Mouse (Mus musculus) myocyte (in vitro differentiated cells): Measurements from ENCODE around the gene Gm3239. TPM values are rescaled to one million over a fixed set of nuclear protein-coding genes. Genes with fewer than 3 reads are reported as not detected.
"Not testable (repeated sequence)": the region's sequence is repeated elsewhere in the genome, so short reads cannot be mapped to it uniquely, and the experiment has no call there.

Experiments
- H3K27me3 ChIP-seq: one replicate; pipeline ENCODE4 v1.6.1; 2011; ENCODE audit not compliant: control insufficient read depth, insufficient read depth, insufficient read length
- H3K36me3 ChIP-seq: one replicate; pipeline ENCODE4 v1.6.1; 2011; ENCODE audit not compliant: control insufficient read depth, insufficient read depth
- H3K4me2 ChIP-seq: one replicate; pipeline ENCODE4 v1.6.1; 2011; ENCODE audit warnings: low read depth, control low read depth
- H3K4me3 ChIP-seq: one replicate; pipeline ENCODE4 v1.5.1; 2011; ENCODE audit warnings: mild to moderate bottlenecking, control low read depth, moderate library complexity
- H3K79me2 ChIP-seq: one replicate; pipeline ENCODE4 v1.6.1; 2011; ENCODE audit not compliant: control insufficient read depth, insufficient read depth
- H3ac ChIP-seq: one replicate; pipeline ENCODE4 v1.6.1; 2011; ENCODE audit not compliant: control insufficient read depth, insufficient read length
- polyA plus RNA-seq: library from polyadenylated mRNA; unstranded; fragments of >200 nt; fragmentation: generic; extraction: Trizol; gene quantifications from one replicate; pipeline ENCODE4 v1.2.1, GENCODE M21; 2012; ENCODE audit warnings: missing spikeins

Gene Gm3239
- polyA plus RNA-seq, result not detected

DNA sequence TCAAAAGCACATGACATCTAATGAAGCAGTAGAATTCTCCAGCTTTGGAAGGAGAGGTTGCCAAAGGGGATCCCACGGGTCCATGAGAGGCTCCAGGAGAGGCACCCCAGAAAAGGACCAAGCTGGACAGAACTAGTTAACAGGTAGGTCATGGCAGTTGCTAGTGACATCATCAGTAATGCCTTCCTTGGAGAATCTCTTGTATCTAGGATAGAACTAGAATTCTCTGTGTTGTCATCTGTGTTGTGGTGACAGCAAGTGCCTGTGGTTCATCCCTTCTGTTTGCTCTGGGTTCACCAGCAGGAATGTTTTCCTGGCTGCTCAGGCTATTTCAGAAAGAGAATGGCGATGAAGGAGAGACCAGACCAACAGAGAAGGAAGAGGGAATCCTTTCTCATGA, at the start of gene Gm3239:
Gm3239 (plus strand) TSS at position 301 of the 400 bp plus-strand sequence.
- not testable (repeated sequence) for H3K27me3 ChIP-seq, H3K79me2 ChIP-seq, H3ac ChIP-seq, H3K36me3 ChIP-seq, H3K4me3 ChIP-seq, H3K4me2 ChIP-seq

DNA sequence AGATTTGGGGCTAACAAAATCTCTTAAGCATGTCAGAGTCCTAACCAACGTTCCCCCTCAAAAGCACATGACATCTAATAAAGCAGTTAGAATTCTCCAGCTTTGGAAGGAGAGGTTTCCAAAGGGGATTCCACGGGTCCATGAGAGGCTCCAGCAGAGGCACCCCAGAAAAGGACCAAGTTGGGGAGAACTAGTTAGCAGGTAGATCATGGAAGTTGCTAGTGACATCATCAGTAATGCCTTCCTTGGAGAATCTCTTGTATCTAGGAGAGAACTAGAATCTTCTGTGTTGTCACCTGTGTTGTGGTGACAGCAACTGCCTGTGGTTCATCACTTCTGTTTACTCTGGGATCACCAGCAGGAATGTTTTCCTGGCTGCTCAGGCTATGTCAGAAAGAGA, 31.9 kb upstream of the Gm3239 start, which contains the start of gene Gm8159:
Gm8159 (plus strand) TSS at position 301 of the 400 bp plus-strand sequence.
- not testable (repeated sequence) for H3K79me2 ChIP-seq, H3ac ChIP-seq, H3K36me3 ChIP-seq, H3K4me3 ChIP-seq, H3K4me2 ChIP-seq, H3K27me3 ChIP-seq

DNA sequence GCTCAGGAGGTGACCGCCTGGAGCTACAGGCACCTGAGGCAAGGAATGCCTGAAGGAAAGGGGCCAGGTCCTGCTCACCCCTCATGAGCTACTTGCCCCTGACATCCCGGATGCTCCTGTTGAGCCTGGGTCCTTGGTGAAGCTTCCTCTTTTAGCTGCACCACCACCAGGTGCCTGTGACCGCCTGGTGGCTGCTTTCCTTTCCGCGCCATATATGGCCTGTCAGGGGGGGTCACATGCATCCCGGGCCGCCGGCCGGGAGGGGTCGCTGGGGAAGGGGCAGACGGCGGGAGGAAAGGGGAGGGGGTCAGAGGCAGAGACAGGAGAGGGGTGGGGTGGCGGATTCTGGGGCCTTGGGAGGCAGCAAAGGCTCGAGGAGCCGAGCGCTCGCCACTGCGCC, 14.7 kb upstream of the Gm3239 start:
- H3K4me3 ChIP-seq, H3ac ChIP-seq, H3K27me3 ChIP-seq, H3K79me2 ChIP-seq, H3K4me2 ChIP-seq, H3K36me3 ChIP-seq: not testable (repeated sequence)

DNA sequence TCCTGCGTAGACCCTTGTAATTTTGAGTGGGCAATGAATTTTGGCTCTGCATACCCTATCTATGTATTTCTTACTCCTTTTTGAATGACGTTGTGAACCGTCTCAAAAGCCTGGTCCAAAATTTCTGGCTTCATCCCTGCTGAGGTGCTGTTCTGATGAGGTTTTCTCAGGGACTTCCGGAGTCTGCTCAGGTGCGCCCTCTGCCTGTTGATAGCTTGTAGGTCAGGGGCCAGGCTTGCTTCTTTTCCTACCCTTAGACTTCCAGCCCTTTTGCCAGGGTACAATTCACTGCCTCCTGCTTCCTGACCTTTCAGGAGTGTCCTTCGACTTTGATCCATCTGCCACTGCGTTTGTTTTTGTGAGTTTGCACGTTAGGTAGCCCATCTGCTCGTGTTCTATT, 13.7 kb upstream of the Gm3239 start:
- not testable (repeated sequence) for H3K4me3 ChIP-seq, H3K79me2 ChIP-seq, H3K36me3 ChIP-seq, H3K27me3 ChIP-seq, H3K4me2 ChIP-seq, H3ac ChIP-seq

DNA sequence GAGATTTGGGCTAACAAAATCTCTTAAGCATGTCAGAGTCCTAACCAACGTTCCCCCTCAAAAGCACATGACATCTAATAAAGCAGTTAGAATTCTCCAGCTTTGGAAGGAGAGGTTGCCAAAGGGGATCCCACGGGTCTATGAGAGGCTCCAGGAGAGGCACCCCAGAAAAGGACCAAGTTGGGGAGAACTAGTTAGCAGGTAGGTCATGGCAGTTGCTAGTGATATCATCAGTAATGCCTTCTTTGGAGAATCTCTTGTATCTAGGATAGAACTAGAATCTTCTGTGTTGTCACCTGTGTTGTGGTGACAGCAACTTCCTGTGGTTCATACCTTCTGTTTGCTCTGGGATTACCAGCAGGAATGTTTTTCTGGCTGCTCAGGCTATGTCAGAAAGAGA, 44.9 kb downstream of the Gm3239 start, which contains the start of gene Gm7876:
Gm7876 (plus strand) TSS at position 301 of the 400 bp plus-strand sequence.
- H3ac ChIP-seq, H3K27me3 ChIP-seq, H3K36me3 ChIP-seq, H3K4me2 ChIP-seq, H3K4me3 ChIP-seq, H3K79me2 ChIP-seq: not testable (repeated sequence)

Other genes with a start within 250 kb of the Gm3239 start
- gene Gm3164, start 248.7 kb upstream of the Gm3239 start, polyA plus RNA-seq, result not detected
- gene Gm3173, start 233.2 kb upstream of the Gm3239 start, polyA plus RNA-seq, result not detected
- not detected for gene Gm3182, start 182.4 kb upstream of the Gm3239 start, polyA plus RNA-seq
- gene Gm3047, start 108.8 kb upstream of the Gm3239 start, polyA plus RNA-seq, result not detected
- gene Gm8159, start 31.8 kb upstream of the Gm3239 start, polyA plus RNA-seq, result not detected
- not detected for gene Gm7876, start 45.0 kb downstream of the Gm3239 start, polyA plus RNA-seq
- not detected for gene Gm3252, start 62.6 kb downstream of the Gm3239 start, polyA plus RNA-seq
- gene Gm9602, start 112.1 kb downstream of the Gm3239 start, polyA plus RNA-seq, result not detected
- gene Gm3269, start 173.9 kb downstream of the Gm3239 start, polyA plus RNA-seq, result not detected
- gene Gm3264, start 191.4 kb downstream of the Gm3239 start, polyA plus RNA-seq, result not detected
- not detected for gene Gm3278, start 228.2 kb downstream of the Gm3239 start, polyA plus RNA-seq